Mouse (Mus musculus) v-Abl transformed pro-B cells (cell line): Measurements from ENCODE around the gene Tmem86b.
"Not testable (repeated sequence)": the region's sequence is repeated elsewhere in the genome, so short reads cannot be mapped to it uniquely, and the experiment has no call there.

Experiments used
- in situ Hi-C, 2 experiments: fragments of 400-800 bp; cut with MboI; formaldehyde crosslinking; loops; one replicate each; pipeline ENCODE4 v1.15.1; 2025; ENCODE audit not compliant: unreplicated experiment in 2 of 2

Gene Tmem86b

DNA sequence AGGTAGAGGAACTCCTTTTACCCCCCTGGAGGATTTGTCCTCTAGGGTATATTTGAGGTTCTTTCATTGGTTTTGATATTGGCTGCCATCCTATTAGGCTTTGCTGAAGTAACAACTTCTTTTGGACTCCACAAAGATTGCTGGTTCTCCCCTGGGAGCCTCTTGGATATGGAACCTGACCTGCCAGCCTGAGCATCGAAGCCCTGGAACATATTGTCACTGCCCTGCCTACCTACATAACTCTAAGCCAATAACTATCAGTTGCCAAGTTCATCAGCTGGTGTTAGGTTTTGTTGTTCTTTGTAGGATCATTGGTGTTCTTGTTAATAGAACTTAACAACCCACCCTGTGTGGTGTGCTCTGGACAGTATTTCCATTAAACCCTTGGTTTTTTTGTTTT lies 18.3 kb downstream of the Tmem86b start:
- in situ Hi-C loops, result loop anchor here in 1 of 2 experiments (5.0 kb wide), 1 partner anchor 51 kb away; no protein-coding TSS in a partner anchor

DNA sequence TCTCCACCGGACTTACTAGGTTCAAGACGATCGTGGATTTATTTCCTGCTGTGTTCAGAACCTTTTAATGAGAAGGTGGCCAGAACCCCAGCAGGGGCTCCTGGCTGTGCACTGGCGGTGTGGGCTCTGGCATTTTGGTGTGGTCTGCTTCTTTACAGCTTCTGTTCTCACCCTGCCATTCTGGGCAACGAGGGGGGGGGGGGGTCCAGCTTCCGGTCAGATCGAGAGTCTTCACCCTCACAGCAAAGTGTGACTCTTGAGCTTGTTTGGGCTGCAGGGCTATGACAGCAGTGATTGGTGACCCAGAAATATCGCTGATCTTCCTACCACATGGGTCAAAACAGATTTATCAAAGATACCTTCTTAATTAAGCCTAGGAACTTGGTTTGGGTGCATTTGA lies 18.8 kb downstream of the Tmem86b start:
- in situ Hi-C loops, result loop anchor here in 1 of 2 experiments (5.0 kb wide), 1 partner anchor 50 kb away; no protein-coding TSS in a partner anchor

DNA sequence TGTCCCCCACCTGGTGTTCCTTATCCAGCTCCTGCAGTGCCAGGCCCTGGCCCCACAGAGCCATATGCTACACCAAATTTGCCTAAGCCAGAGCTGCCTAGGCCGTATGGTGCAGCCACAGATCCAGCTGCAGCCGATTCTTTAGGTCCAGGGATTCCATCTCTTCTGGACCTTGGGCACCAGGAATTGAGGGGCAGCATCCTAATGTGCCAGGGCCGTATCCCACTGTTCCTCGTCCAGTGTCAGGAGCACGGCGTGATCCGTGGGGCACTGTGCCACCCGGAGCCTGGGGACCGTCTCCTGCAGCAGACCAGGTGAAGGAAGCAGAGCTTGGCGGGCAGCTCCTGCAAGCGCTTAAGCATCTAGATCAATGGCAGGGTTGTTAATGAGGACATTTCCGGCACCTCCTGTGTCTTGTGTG lies 19.3 kb downstream of the Tmem86b start:
- in situ Hi-C loops, result loop anchor here in 1 of 2 experiments (5.0 kb wide), 1 partner anchor 50 kb away; no protein-coding TSS in a partner anchor

DNA sequence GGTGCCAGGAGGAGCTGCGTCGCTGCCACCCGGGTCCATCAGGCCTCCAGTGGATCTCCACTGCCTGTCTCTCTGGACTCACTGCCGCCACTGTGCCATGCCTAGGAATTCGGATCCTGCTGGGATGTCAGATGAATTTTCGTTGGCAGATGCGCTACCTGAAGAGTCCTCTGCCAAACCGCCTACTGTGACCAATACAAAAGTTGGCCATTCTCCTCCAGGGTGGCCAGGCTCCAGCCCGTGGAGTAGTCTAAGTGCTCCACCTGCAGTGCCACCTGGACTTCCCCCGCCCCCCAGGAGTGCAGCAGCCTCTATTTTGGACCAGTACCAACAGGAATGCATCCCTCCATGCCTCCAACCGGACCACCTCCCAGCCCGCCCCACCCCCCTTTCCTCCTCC lies 19.7 kb downstream of the Tmem86b start:
- in situ Hi-C loops, result loop anchor here in 1 of 2 experiments (5.0 kb wide), 1 partner anchor 49 kb away; no protein-coding TSS in a partner anchor

DNA sequence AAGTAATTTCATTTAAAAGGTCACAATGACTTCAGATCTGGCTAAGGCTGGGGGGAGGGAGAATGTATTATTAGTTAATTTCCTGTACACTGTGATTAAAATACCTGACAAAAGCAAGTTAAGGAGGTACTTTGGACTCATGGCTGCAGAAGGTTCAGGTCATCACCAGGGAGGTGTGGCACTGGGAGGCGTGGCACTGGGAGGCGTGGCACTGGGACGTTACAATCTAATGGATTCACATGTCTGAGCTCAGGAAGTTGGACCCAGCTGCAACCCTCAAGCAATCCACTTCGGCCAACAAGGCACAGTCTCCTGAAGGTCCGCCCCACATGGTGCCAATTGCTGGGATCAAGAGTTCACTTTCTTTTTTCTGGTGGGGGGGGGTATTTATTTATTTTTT lies 23.2 kb downstream of the Tmem86b start:
- in situ Hi-C loops, result no loop called here

DNA sequence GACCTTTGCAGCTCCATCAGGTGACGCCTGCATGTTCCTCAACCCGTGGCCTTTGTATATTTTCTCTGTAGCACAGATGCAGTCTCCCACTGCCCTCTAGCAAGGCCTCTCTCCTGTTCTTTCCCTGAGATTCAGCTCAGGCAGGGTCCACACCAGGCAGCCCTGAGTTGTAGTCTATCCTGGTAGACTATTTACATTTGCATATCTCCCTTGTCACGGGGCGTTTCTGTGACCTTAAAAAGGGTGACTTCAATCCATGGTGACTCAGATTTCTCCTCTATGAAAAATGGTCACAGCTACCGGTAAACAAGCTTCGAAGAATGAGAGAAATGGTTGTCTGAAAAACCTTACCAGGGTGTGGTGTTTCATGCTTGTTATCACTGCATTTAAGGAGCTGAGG lies 27.3 kb downstream of the Tmem86b start, which contains the start of gene Ptprh:
TSS of gene Ptprh (minus strand) at position 169 of the 400 bp plus-strand sequence.
- in situ Hi-C loops, result no loop called here

DNA sequence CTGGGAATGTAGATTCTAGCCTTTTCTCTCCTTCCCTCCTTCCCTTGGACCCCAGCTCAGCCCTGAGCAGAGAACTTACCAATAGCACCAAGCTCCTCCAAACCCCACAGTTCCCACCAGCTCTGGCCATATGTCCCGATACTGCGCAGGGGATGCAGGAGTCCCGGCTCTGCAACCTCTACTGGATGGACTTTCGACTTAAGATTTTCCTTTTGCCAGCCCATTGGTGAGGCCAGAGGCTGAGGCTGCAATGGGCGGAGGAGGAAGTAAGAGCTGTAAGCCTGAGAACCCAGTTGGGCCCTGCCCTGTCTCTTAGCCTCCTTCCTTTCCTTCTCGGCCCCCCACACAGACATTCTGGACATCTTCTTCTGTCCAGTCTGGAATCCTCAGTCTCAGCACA lies 28.3 kb downstream of the Tmem86b start:
- in situ Hi-C loops, result no loop called here

DNA sequence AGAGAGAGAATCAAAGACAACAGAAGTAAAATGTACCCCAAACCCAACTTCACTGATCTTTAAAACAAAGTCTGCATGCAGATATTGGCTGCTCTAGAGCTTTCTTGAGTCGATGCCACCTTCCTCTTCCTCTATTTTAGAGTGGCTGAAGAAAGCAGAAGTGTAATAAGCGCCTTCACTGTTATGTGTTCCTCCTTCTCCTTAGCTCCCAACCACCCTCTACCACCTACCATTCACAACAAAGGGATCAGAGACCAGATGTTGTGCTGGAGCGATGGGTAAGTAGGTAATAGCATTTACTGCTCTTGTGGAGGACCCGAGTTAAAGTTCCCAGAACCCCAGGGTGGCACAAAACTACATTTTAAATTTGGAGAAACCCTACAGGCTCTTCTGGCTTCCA lies 34.2 kb downstream of the Tmem86b start:
- in situ Hi-C loops, result not testable (repeated sequence)

DNA sequence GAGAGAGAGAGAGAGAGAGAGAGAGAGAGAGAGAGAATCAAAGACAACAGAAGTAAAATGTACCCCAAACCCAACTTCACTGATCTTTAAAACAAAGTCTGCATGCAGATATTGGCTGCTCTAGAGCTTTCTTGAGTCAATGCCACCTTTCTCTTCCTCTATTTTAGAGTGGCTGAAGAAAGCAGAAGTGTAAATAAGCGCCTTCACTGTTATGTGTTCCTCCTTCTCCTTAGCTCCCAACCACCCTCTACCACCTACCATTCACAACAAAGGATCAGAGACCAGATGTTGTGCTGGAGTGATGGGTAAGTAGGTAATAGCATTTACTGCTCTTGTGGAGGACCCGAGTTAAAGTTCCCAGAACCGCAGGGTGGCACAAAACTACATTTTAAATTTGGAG lies 49.7 kb downstream of the Tmem86b start:
- in situ Hi-C loops, result not testable (repeated sequence)
